Mouse (Mus musculus) C2C12 (cell line): Measurements from ENCODE around the gene Rad51b.

Experiments used
- CEBPB ChIP-seq: IDR thresholded peaks from one replicate; pipeline ENCODE4 v1.6.1; 2011; ENCODE audit warnings: low read depth, mild to moderate bottlenecking, control low read depth, moderate library complexity
- CTCF ChIP-seq: IDR thresholded peaks from one replicate; pipeline ENCODE4 v1.5.1; 2011; ENCODE audit not compliant: control insufficient read depth, insufficient read depth, insufficient read length
- FOSL1 ChIP-seq: IDR thresholded peaks from one replicate; pipeline ENCODE4 v1.8.0; 2011; ENCODE audit warnings: mild to moderate bottlenecking, low read length; ENCODE audit not compliant: poor library complexity, insufficient read depth, severe bottlenecking
- MAX ChIP-seq: IDR thresholded peaks from one replicate; pipeline ENCODE4 v1.6.1; 2011; ENCODE audit warnings: mild to moderate bottlenecking, control low read depth
- MYOG ChIP-seq: IDR thresholded peaks from one replicate; pipeline ENCODE4 v1.6.1; 2011; ENCODE audit not compliant: control insufficient read depth, insufficient read length; ENCODE audit errors: extremely low read depth
- USF1 ChIP-seq: IDR thresholded peaks from one replicate; pipeline ENCODE4 v1.6.1; 2011; ENCODE audit warnings: low read depth, mild to moderate bottlenecking, control low read depth, moderate library complexity

DNA sequence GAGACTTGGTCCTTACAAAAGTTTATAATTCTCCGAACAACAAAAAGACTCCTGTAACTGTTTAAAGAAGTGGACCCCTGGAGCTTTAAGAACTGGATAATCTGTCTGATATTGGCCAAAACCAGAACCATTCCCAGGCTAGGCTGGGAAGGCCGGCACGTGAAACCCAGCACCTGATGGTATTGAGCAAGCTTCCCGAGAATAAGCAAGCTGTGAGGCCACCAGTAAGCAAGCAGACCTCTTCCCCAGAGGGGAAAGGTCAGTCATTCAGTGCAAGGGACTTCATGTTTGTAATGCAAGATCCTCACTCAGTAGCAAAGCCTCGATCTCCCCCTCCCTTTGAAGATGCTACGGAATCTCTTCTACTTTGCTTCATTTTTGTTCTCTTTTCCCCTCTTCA lies 4.2 kb upstream of the Rad51b start:
- no peak for TF ChIP-seq CTCF
- no peak for TF ChIP-seq USF1
- no peak for TF ChIP-seq MAX
- TF ChIP-seq FOSL1: no peak
- TF ChIP-seq CEBPB: no peak
- TF ChIP-seq MYOG: no peak
